Mouse (Mus musculus) frontal cortex, adult (tissue): ENCODE results near the gene Phka2.

Source experiments
- ATAC-seq: cut with Nextera tagmentation; 2 replicates; pipeline ENCODE4 v1.9.2; 2017; ENCODE audit warnings: mild to moderate bottlenecking, moderate library complexity, mixed read lengths; ENCODE audit not compliant: low TSS enrichment

Phka2 gene

DNA sequence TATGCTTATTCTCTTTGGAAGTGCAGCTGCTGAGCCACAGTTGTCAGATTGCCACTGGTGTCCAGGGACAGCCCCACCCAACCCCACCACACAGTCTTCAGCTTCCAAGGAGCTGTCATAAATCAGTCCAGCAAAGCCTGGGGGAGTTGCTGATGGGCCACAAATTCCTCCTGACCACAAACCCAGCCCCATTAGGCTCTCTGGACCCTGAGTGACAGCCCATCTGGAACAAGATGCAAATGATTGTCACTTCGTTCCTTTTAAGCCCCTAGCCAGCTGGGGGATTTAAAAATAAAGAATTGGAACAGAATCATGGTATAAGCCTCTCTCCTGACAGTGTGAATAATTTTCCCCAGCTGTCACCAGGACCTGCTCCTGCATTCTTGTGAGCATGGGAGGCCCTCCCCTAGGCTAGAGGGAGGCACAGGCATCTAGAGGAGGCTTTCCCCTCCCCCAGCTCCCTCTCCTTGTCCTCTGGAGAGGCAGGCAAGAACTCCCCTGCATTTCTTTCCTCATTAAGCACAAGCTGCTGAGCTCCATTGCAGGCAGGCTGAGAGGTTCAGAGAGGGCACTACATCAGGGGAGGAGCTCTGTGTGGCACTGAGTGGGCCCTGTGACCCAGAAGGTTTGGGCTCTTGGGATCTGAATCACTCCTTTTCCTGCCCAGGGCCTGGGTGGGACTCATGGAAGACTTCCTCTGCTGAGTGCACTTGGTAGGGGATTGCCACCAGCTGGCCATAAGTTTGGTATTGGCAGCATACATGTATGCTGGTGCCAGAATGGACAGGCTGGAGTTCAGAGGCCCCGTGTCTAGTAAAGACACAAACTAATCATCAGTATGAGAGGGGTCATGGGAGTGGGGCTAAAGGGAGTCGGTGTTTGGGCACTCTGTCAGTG lies 96.8 kb downstream of the Phka2 start:
- ATAC-seq = peak; percentile 79

DNA sequence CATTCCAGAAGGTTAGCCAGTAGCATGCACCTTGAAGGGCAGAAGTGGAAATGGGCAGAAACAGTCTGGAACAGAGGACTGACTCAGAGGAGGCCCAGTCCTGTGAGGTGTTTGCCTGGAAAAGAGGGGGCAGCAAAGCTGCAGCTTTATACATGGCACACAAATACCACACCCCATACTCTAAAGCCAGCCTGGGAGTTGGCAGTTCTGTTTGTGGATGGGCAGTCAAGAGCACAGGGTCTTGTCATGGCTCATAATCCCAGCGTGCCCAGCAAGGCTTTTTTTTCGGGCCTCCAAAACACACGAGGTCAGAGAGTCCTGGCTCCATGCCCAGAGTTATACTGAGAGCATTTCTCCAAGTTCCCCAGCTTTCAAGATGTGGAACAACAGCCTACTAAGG lies 99.1 kb downstream of the Phka2 start:
- no peak for ATAC-seq

- ATAC-seq = no peak
Observed at GRCm38 (mm10) chrX:160602770-160603169, 100.8 kb downstream of the Phka2 start.

DNA sequence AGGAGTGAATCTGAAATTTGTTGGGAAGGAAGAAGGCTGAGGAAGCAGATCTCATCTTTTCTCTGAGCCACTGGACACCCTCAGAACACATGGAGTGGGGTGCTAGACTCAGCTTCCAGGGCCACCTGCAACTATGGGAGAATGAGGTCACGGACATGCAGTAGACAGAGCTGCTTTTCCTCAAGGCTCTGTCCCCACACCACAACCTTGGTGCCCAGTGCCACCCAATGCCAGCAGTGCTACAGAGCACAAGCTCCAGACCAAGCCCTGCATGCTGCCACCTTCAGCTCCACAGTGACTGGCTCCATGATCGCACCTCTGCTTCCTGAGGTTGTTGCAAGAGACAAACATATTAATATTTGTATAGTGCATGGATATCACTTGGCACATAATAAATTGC lies 101.3 kb downstream of the Phka2 start:
- ATAC-seq = no peak

- peak; percentile 75 for ATAC-seq
Observed at GRCm38 (mm10) chrX:160603981-160604541, 102.1 kb downstream of the Phka2 start.

- no peak for ATAC-seq
Observed at GRCm38 (mm10) chrX:160609849-160610248, 107.9 kb downstream of the Phka2 start.

GRCm38 (mm10) chrX:160610482-160610881 lies 108.5 kb downstream of the Phka2 start:
- no peak for ATAC-seq

DNA sequence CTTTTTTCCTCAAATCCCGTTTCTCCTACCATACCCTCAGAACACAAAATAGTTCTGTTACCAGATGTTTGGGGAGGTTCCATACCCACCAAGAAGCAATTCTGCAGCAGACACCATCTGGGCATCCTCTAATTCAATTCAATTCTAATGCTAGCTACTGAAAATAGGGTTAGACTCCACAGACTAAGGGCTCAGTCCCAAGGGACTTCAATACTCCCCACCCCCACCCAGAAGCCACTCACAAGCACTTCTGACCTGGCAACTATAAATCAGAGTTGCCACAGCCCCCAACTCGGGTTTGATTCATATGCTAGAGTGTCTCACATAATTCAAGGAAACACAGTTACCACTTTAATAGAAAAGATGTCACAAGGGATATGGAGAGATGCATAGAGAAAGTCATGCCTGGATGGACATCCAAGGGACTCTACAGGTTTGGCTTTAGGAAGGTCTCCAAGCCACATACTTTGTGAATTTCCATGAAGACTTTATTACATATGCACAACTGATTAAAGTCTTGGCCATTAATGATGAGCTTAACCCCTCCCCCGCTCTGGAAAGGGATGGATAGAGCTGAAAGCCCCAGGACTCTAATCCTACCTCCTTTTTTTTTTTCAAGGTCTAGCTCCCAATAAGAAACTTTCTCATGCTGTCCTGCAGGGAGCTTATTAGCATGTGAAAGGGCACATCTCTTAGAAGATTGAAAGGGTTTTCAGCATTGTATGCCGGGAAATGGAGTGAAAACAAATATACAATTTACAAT lies 109.1 kb downstream of the Phka2 start:
- no peak for ATAC-seq
